Mouse (Mus musculus) liver, embryonic 16.5 days (tissue): ENCODE results near the gene Gm20914. TPM values are rescaled to one million over a fixed set of nuclear protein-coding genes. Genes with fewer than 3 reads are reported as not detected.
"Not testable (repeated sequence)": the region's sequence is repeated elsewhere in the genome, so short reads cannot be mapped to it uniquely, and the experiment has no call there.

Experiments
- ATAC-seq: fragments of 200-750 bp; cut with Nextera tagmentation; 2 replicates; pipeline ENCODE4 v1.8.0; 2017; ENCODE audit warnings: low read depth, mild to moderate bottlenecking, moderate number of reproducible peaks, moderate library complexity
- H3K27ac ChIP-seq: fragments of 300-500 bp; sonication (generic); 2 replicates; pipeline ENCODE4 v1.5.1; 2014; ENCODE audit warnings: mild to moderate bottlenecking, low read length
- H3K27me3 ChIP-seq: fragments of 300-500 bp; sonication (generic); 2 replicates; pipeline ENCODE4 v1.6.1; 2014; ENCODE audit warnings: low read depth, low read length, mixed read lengths; ENCODE audit not compliant: control insufficient read depth, insufficient read depth
- H3K36me3 ChIP-seq: fragments of 300-500 bp; sonication (generic); 2 replicates; pipeline ENCODE4 v1.6.1; 2014; ENCODE audit warnings: mild to moderate bottlenecking; ENCODE audit not compliant: control insufficient read depth, insufficient read depth
- H3K4me1 ChIP-seq: fragments of 300-500 bp; sonication (generic); 2 replicates; pipeline ENCODE4 v1.6.1; 2014; ENCODE audit warnings: low read depth, low read length, mixed read lengths; ENCODE audit not compliant: control insufficient read depth
- H3K4me2 ChIP-seq: fragments of 300-500 bp; sonication (generic); 2 replicates; pipeline ENCODE4 v1.6.1; 2014; ENCODE audit warnings: low read depth, low read length, mixed read lengths
- H3K4me3 ChIP-seq: fragments of 300-500 bp; sonication (generic); 2 replicates; pipeline ENCODE4 v1.5.1; 2014; ENCODE audit warnings: low read depth, mild to moderate bottlenecking, low read length
- H3K9ac ChIP-seq: fragments of 300-500 bp; sonication (generic); 2 replicates; pipeline ENCODE4 v1.6.1; 2014; ENCODE audit warnings: low read depth, low read length
- H3K9me3 ChIP-seq: fragments of 300-500 bp; sonication (generic); replicated peaks from 2 replicates; pipeline ENCODE4 v1.6.1; 2016; ENCODE audit warnings: low read length; ENCODE audit not compliant: control insufficient read depth
- WGBS: fragments of 180-500 bp; shearing (Covaris S2); extraction: QIAGEN DNeasy Blood & Tissue Kit; methylation state at CpG from one replicate; pipeline ENCODE4 v1.1.7; 2014; ENCODE audit not compliant: insufficient replicate concordance; 5-methylcytosine and 5-hydroxymethylcytosine counted together
- polyA plus RNA-seq: library from polyadenylated mRNA; unstranded; fragments of >200 nt; fragmentation: Nextera tagmentation; extraction: Ambion mirVana; gene quantifications from 2 replicates; pipeline ENCODE4 v1.2.1, GENCODE M21; 2015

The Gm20914 gene
- not detected in 2 replicates for polyA plus RNA-seq

- not testable (repeated sequence) for H3K4me1 ChIP-seq, H3K27me3 ChIP-seq, H3K36me3 ChIP-seq, H3K9ac ChIP-seq, ATAC-seq, H3K4me3 ChIP-seq, H3K4me2 ChIP-seq, H3K9me3 ChIP-seq, H3K27ac ChIP-seq
- WGBS, result no CpG with 5 or more reads among the region's 4 CpGs
Observed at GRCm38 (mm10) chrY:5725678-5726077, at the start of gene Gm20914. Gene Gm20914, plus strand, starts transcription at chrY:5725978.

Other genes starting within 250 kb of the Gm20914 start
- gene Gm21854, start 69.0 kb upstream of the Gm20914 start, polyA plus RNA-seq, result not detected in 2 replicates
- not detected in 2 replicates for gene Gm28171, start 67.4 kb downstream of the Gm20914 start, polyA plus RNA-seq
- gene Gm21778, start 216.5 kb downstream of the Gm20914 start, polyA plus RNA-seq, result not detected in 2 replicates